Mouse (Mus musculus) thymus, postnatal 0 days (tissue): ENCODE data around the gene Lce1l. TPM values are rescaled to one million over a fixed set of nuclear protein-coding genes. Genes with fewer than 3 reads are reported as not detected.
"Not testable (repeated sequence)": the region's sequence is repeated elsewhere in the genome, so short reads cannot be mapped to it uniquely, and the experiment has no call there.

ENCODE experiments used
- DNase-seq: peaks from one replicate; pipeline ENCODE4 v3.0.0-alpha.2; 2015; ENCODE audit warnings: low spot score
- polyA plus RNA-seq: library from polyadenylated mRNA; unstranded; fragments of >200 nt; fragmentation: Nextera tagmentation; extraction: Ambion mirVana; gene quantifications from 2 replicates; pipeline ENCODE4 v1.2.1, GENCODE M21; 2015

Lce1l gene
- polyA plus RNA-seq: not detected in 2 replicates

GRCm38 (mm10) chr3:92851186-92851585, at the start of gene Lce1l:
TSS of gene Lce1l (minus strand) at chr3:92851286.
- DNase-seq: no peak

GRCm38 (mm10) chr3:92894489-92894888, 43.4 kb upstream of the Lce1l start:
- DNase-seq: no peak

DNA sequence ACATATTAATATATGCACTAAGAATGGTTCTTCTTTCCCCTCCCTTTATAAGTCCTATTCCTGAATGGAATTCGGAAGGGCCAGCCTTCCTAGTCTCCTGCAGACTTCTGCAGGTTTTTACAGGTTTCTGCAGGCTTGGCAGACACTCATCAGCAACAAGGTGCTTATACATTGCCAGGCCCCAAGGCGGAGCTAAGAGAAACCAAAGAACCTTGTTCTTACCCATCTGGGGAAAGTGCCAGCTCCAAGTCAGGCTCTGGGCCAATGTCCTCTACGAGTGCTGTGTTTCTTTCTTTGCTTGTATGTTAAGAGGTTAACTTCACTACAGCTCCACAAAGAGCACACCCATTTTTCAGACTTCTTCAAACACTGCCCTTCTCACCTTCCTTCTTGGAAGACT, 43.0 kb upstream of the Lce1l start:
- no peak for DNase-seq

GRCm38 (mm10) chr3:92874180-92874579, 23.1 kb upstream of the Lce1l start:
- DNase-seq: no peak

GRCm38 (mm10) chr3:92870116-92870515, 19.0 kb upstream of the Lce1l start, which contains the start of gene 2310050C09Rik:
TSS of gene 2310050C09Rik (minus strand) at chr3:92870216.
- DNase-seq: no peak

GRCm38 (mm10) chr3:92827108-92827507, 24.0 kb downstream of the Lce1l start, which contains the start of gene Kprp:
TSS of gene Kprp (minus strand) at chr3:92827247.
- DNase-seq: no peak

GRCm38 (mm10) chr3:92825808-92826207, 25.3 kb downstream of the Lce1l start:
- DNase-seq: no peak

DNA sequence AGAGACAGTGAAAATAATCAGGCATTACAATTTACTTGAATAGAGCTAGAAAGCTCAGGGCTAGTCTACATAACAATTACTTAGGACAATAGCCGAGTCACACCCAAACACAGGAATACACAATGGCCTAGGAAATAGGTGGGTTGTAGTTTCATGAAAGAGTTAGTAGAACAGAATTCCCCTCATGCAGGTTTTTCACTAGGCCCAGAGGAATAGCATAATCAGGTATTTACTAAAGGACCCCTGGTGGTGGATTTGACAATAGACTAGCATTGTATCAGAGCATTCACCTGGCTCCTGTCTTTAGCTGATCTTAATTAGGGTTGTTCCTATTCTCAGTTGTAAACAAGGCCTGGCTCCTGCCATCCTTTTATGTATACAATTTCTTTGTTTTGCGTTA, 35.0 kb downstream of the Lce1l start:
- not testable (repeated sequence) for DNase-seq

- DNase-seq: no peak
These were observed 35.5 kb downstream of the Lce1l start for GRCm38 (mm10) chr3:92815581-92815980.

GRCm38 (mm10) chr3:92807791-92808190, 43.3 kb downstream of the Lce1l start, which contains the start of gene Lce1k:
TSS of gene Lce1k (minus strand) at chr3:92807891.
- no peak for DNase-seq

Other genes with a start within 250 kb of the Lce1l start
- not detected in 2 replicates for gene 2210017I01Rik, start 243.8 kb downstream of the Lce1l start, polyA plus RNA-seq
- not detected in 2 replicates for gene Lce6a, start 229.6 kb downstream of the Lce1l start, polyA plus RNA-seq
- gene Lce1a1, start 203.0 kb downstream of the Lce1l start, polyA plus RNA-seq: 0.34 TPM in 1 of 2 replicates, not detected in the other
- not detected in 2 replicates for gene Lce1b, start 194.4 kb downstream of the Lce1l start, polyA plus RNA-seq
- gene Lce1a2, start 181.0 kb downstream of the Lce1l start, polyA plus RNA-seq: 0.20 and 0.49 TPM in 2 replicates
- gene Lce1c, start 172.0 kb downstream of the Lce1l start, polyA plus RNA-seq: not detected in 2 replicates
- not detected in 2 replicates for gene Lce1d, start 164.1 kb downstream of the Lce1l start, polyA plus RNA-seq
- gene Lce1e, start 142.2 kb downstream of the Lce1l start, polyA plus RNA-seq: 0.27 and 0.39 TPM in 2 replicates
- gene Lce1f, start 130.9 kb downstream of the Lce1l start, polyA plus RNA-seq: not detected in 2 replicates
- not detected in 2 replicates for gene Gm38119, start 112.2 kb downstream of the Lce1l start, polyA plus RNA-seq
- 0.14 TPM in 1 of 2 replicates, not detected in the other for gene Lce1g, start 98.9 kb downstream of the Lce1l start, polyA plus RNA-seq
- gene Lce1h, start 86.2 kb downstream of the Lce1l start, polyA plus RNA-seq: 0.21 and 0.50 TPM in 2 replicates
- 0.24 and 0.26 TPM in 2 replicates for gene Lce1i, start 72.4 kb downstream of the Lce1l start, polyA plus RNA-seq
- gene Lce1j, start 60.8 kb downstream of the Lce1l start, polyA plus RNA-seq: 1.4 and 1.5 TPM in 2 replicates
- gene Lce1k, start 43.4 kb downstream of the Lce1l start, polyA plus RNA-seq: not detected in 2 replicates
- gene Kprp, start 24.0 kb downstream of the Lce1l start, polyA plus RNA-seq: 0.04 and 0.10 TPM in 2 replicates
- 0.19 TPM in 1 of 2 replicates, not detected in the other for gene 2310050C09Rik, start 18.9 kb upstream of the Lce1l start, polyA plus RNA-seq
- gene Lce3a, start 74.9 kb upstream of the Lce1l start, polyA plus RNA-seq: 0.42 TPM in 1 of 2 replicates, not detected in the other
- 1.8 and 2.0 TPM in 2 replicates for gene Lce3b, start 81.7 kb upstream of the Lce1l start, polyA plus RNA-seq
- 0.66 and 1.4 TPM in 2 replicates for gene Lce3c, start 93.2 kb upstream of the Lce1l start, polyA plus RNA-seq
- 0.57 and 0.59 TPM in 2 replicates for gene Lce3d, start 106.1 kb upstream of the Lce1l start, polyA plus RNA-seq
- 0.77 and 0.79 TPM in 2 replicates for gene Lce3e, start 115.8 kb upstream of the Lce1l start, polyA plus RNA-seq
- 0.46 TPM in 1 of 2 replicates, not detected in the other for gene Lce3f, start 140.9 kb upstream of the Lce1l start, polyA plus RNA-seq
- gene Crct1, start 164.4 kb upstream of the Lce1l start, polyA plus RNA-seq: 3.1 and 3.9 TPM in 2 replicates
- 0.59 and 1.0 TPM in 2 replicates for gene Lce1m, start 167.8 kb upstream of the Lce1l start, polyA plus RNA-seq
- gene Gm4858, start 217.5 kb upstream of the Lce1l start, polyA plus RNA-seq: 0.12 and 0.17 TPM in 2 replicates